Mouse (Mus musculus): Measurements from ENCODE around the gene Mr1. TPM values are rescaled to one million over a fixed set of nuclear protein-coding genes. Genes with fewer than 3 reads are reported as not detected.

Mr1 gene
- polyA plus RNA-seq, 1 experiment from 2014 or later: 0.62 TPM

GRCm38 (mm10) chr1:155158970-155159484 lies 12.4 kb upstream of the Mr1 start:
- Histone ChIP-seq H3K9me3 (replicated peaks) (no peaks in the 10 kb centered on the region), H3K4me3 (peak overlapping the region; percentile 93), H3K4me1 (peaks cover 39% of the 10 kb centered on the region), H3K4me2 (peak overlapping the region; percentile 96), H3K27ac (peak overlapping the region; percentile 64; the same call in 1 of the 2 replicates), H3K27me3 (replicated peaks) (no peaks in the 10 kb centered on the region), H3K36me3 (no peaks in the 10 kb centered on the region), H3K9ac (peak overlapping the region; percentile 88)
- ATAC-seq: no peak; the same call in 1 of the 2 replicates
- WGBS (ENCODE audit: insufficient replicate concordance): 3% methylated on average over 46 of the region's 46 CpGs

GRCm38 (mm10) chr1:155158141-155158969 lies 11.7 kb upstream of the Mr1 start, which contains the start of gene Stx6:
TSS of gene Stx6 (plus strand) at chr1:155158715.
- peak within 1 kb of the TSS; percentile 96 for H3K4me2 ChIP-seq
- 3% methylated on average over 48 of the region's 48 CpGs for WGBS (ENCODE audit: insufficient replicate concordance)
- peak; percentile 98 for ATAC-seq
- H3K9me3 ChIP-seq (replicated peaks): no peaks in the 10 kb centered on the region
- H3K36me3 ChIP-seq: no peaks in the 10 kb centered on the region
- H3K27me3 ChIP-seq (replicated peaks): no peaks in the 10 kb centered on the region
- peak within 1 kb of the TSS; percentile 64; the same call in 1 of the 2 replicates for H3K27ac ChIP-seq
- H3K4me3 ChIP-seq: peak within 1 kb of the TSS; percentile 93
- peaks cover 33% of the 10 kb centered on the region for H3K4me1 ChIP-seq
- H3K9ac ChIP-seq: peak within 1 kb of the TSS; percentile 88

GRCm38 (mm10) chr1:155153906-155154305 lies 7.3 kb upstream of the Mr1 start:
- H3K9me3 ChIP-seq (replicated peaks): no peaks in the 10 kb centered on the region
- no peaks in the 10 kb centered on the region for H3K36me3 ChIP-seq
- 59% methylated on average over 4 of the region's 4 CpGs for WGBS (ENCODE audit: insufficient replicate concordance)
- H3K27ac ChIP-seq: no peak overlapping the region
- no peaks in the 10 kb centered on the region for H3K27me3 ChIP-seq (replicated peaks)
- H3K4me2 ChIP-seq: no peak overlapping the region
- H3K9ac ChIP-seq: no peak overlapping the region
- H3K4me1 ChIP-seq: peaks cover 14% of the 10 kb centered on the region
- no peak for ATAC-seq
- no peak overlapping the region for H3K4me3 ChIP-seq

DNA sequence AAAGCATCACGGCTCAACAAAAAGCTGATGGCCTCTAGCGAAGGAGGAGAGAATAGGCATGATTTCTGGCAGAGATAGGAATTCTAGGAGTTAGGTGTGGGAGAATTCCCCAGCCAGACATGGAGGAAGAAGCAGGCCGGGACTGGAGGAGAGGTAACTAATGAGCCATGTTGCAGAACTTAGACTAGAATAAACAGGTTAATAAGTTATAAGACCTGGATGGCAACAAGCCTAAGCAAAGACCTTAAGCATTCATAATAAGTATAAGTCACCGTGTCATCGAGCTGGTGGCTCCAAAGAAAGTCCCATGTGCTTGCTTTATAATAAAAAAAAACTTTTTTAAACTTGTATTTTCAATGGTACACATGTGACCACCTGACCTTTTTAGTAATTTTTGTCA lies 4.2 kb upstream of the Mr1 start:
- H3K36me3 ChIP-seq: no peaks in the 10 kb centered on the region
- no peak overlapping the region for H3K4me3 ChIP-seq
- H3K9me3 ChIP-seq (replicated peaks): no peaks in the 10 kb centered on the region
- no peak for ATAC-seq
- H3K4me1 ChIP-seq: no peaks in the 10 kb centered on the region; the same call in 1 of the 2 replicates
- H3K4me2 ChIP-seq: no peak overlapping the region
- WGBS (ENCODE audit: insufficient replicate concordance): 75% methylated on average over 5 of the region's 5 CpGs
- no peak overlapping the region for H3K27ac ChIP-seq
- H3K9ac ChIP-seq: no peak overlapping the region
- no peaks in the 10 kb centered on the region for H3K27me3 ChIP-seq (replicated peaks)

- WGBS (ENCODE audit: insufficient replicate concordance): 74% methylated on average over 3 of the region's 3 CpGs
- Histone ChIP-seq H3K27ac (no peak overlapping the region), H3K36me3 (no peaks in the 10 kb centered on the region)
These were observed 2.8 kb upstream of the Mr1 start for GRCm38 (mm10) chr1:155149403-155149802.

DNA sequence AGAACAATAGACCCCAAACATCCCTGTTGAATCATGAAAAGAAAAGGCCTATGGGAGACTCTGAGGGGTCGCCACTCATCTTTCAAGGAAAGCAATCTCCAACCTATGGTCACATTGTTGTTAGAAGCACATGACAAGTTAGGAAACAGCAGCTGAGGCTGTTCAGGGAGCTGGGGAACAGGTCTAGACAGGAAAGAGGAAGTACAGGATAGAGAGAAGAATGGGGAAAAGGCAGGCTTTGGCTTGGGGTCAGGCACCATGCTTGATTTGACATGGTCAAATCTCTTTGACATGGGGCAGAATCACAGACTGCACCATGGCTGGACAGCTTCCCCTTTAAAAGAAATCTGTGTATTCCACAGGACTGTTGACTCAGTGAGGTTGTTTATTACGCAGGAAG lies 614 bp upstream of the Mr1 start:
- WGBS (ENCODE audit: insufficient replicate concordance): 63% methylated on average over 2 of the region's 2 CpGs
- Histone ChIP-seq H3K4me1 (no peaks in the 10 kb centered on the region; the same call in 1 of the 2 replicates), H3K27me3 (replicated peaks) (no peaks in the 10 kb centered on the region), H3K9me3 (replicated peaks) (no peaks in the 10 kb centered on the region), H3K4me2 (no peak overlapping the region), H3K9ac (no peak overlapping the region), H3K27ac (no peak overlapping the region), H3K4me3 (no peak overlapping the region), H3K36me3 (no peaks in the 10 kb centered on the region)
- ATAC-seq: no peak

More at GRCm38 (mm10) chr1:155149403-155149802, 2.8 kb upstream of the Mr1 start:
- H3K4me3 ChIP-seq: no peak overlapping the region
- no peak for ATAC-seq
- no peak overlapping the region for H3K9ac ChIP-seq
- no peaks in the 10 kb centered on the region for H3K9me3 ChIP-seq (replicated peaks)
- no peaks in the 10 kb centered on the region; the same call in 1 of the 2 replicates for H3K4me1 ChIP-seq
- H3K4me2 ChIP-seq: no peak overlapping the region
- H3K27me3 ChIP-seq (replicated peaks): no peaks in the 10 kb centered on the region

DNA sequence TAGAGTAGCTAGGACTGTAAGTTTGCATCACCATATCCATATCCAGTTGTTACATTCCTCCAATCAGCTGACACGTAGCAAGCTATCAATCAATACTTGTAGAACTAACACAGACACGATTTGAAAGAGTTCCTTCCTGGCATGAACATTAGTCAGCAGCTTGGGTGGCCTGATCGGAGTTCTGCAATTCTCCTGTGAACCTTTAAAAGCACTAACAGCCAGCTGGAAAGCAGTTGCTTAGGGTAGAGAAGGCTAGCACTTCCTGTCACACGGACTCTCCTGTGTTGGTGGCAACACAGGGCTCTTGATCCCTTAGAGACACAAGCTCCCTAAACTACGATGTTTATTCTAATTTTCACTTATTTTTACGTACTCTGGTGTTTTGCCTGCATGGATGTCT lies 994 bp downstream of the Mr1 start:
- no peaks in the 10 kb centered on the region; the same call in 1 of the 2 replicates for H3K4me1 ChIP-seq
- no peak overlapping the region for H3K9ac ChIP-seq
- no peaks in the 10 kb centered on the region for H3K36me3 ChIP-seq
- H3K27ac ChIP-seq: no peak overlapping the region
- no peaks in the 10 kb centered on the region for H3K9me3 ChIP-seq (replicated peaks)
- no peak overlapping the region for H3K4me3 ChIP-seq
- H3K4me2 ChIP-seq: no peak overlapping the region
- 30% methylated on average over 6 of the region's 6 CpGs for WGBS (ENCODE audit: insufficient replicate concordance)
- no peaks in the 10 kb centered on the region for H3K27me3 ChIP-seq (replicated peaks)
- ATAC-seq: no peak

GRCm38 (mm10) chr1:155140076-155140475 lies 6.5 kb downstream of the Mr1 start:
- H3K4me2 ChIP-seq: no peak overlapping the region
- no peak overlapping the region for H3K4me3 ChIP-seq
- no peaks in the 10 kb centered on the region for H3K9me3 ChIP-seq (replicated peaks)
- no peaks in the 10 kb centered on the region for H3K36me3 ChIP-seq
- peaks cover 9% of the 10 kb centered on the region for H3K27me3 ChIP-seq (replicated peaks)
- no peak overlapping the region for H3K9ac ChIP-seq
- no peak overlapping the region for H3K27ac ChIP-seq
- 48% methylated on average over 2 of the region's 2 CpGs for WGBS (ENCODE audit: insufficient replicate concordance)
- ATAC-seq: no peak
- H3K4me1 ChIP-seq: no peaks in the 10 kb centered on the region

DNA sequence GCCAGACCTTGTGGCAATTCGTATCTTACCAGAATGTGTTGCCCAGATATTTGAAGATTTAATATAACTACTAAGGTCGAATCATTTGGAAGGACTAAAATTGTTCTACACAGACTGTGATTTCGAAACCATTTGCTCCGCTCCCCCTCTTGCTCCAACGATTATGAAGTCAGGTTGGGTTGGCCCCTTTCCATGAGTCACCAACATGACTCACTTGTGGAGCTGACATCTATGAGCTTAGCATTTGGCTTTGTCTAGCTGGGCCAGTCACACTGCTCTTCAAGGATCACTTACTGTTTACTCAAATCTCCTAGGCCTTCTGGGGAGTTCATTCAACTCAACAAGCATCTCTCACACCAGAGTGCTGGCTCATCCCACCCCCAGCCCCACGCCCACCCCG lies 7.8 kb downstream of the Mr1 start:
- H3K27me3 ChIP-seq (replicated peaks): peaks cover 15% of the 10 kb centered on the region
- no peaks in the 10 kb centered on the region for H3K4me1 ChIP-seq
- 74% methylated on average over 7 of the region's 7 CpGs for WGBS (ENCODE audit: insufficient replicate concordance)
- no peak overlapping the region for H3K27ac ChIP-seq
- H3K9me3 ChIP-seq (replicated peaks): no peaks in the 10 kb centered on the region
- no peak overlapping the region for H3K4me3 ChIP-seq
- ATAC-seq: no peak
- H3K9ac ChIP-seq: no peak overlapping the region
- H3K4me2 ChIP-seq: no peak overlapping the region
- H3K36me3 ChIP-seq: no peaks in the 10 kb centered on the region

GRCm38 (mm10) chr1:155134866-155135265 lies 11.7 kb downstream of the Mr1 start:
- Histone ChIP-seq H3K36me3 (no peaks in the 10 kb centered on the region), H3K9ac (no peak overlapping the region), H3K4me1 (no peaks in the 10 kb centered on the region), H3K27me3 (replicated peaks) (peaks cover 15% of the 10 kb centered on the region), H3K27ac (no peak overlapping the region), H3K4me2 (no peak overlapping the region), H3K9me3 (replicated peaks) (no peaks in the 10 kb centered on the region), H3K4me3 (no peak overlapping the region)
- 35% methylated on average over 8 of the region's 8 CpGs for WGBS (ENCODE audit: insufficient replicate concordance)
- no peak for ATAC-seq

GRCm38 (mm10) chr1:155127429-155127934 lies 19.1 kb downstream of the Mr1 start:
- H3K27ac ChIP-seq: no peak overlapping the region
- no peak overlapping the region for H3K9ac ChIP-seq
- H3K4me3 ChIP-seq: no peak overlapping the region
- no peaks in the 10 kb centered on the region for H3K36me3 ChIP-seq
- no peak for ATAC-seq
- H3K27me3 ChIP-seq (replicated peaks): no peaks in the 10 kb centered on the region
- H3K9me3 ChIP-seq (replicated peaks): no peaks in the 10 kb centered on the region
- H3K4me2 ChIP-seq: no peak overlapping the region
- WGBS (ENCODE audit: insufficient replicate concordance): 72% methylated on average over 5 of the region's 5 CpGs
- no peaks in the 10 kb centered on the region for H3K4me1 ChIP-seq

DNA sequence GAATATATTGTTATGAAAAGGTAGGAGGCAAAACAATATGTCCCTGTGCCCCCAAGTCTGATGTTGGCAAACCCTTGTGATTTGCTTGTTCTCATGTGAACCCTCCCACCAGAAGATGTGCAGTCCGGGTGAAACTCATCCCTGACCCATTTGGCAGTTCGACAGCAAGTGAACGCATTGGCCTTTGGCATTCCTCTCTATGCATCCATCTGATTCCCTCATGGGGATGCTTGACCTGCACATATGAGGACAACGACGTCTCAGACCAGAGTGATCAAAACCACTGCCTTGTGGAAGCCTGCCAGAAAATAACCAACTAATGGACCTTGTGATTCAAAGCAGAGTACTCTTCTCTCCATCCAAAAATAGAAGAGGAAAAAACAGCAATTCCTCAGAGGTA lies 19.9 kb downstream of the Mr1 start:
- 74% methylated on average over 5 of the region's 5 CpGs for WGBS (ENCODE audit: insufficient replicate concordance)

More for the DNA sequence above, 19.9 kb downstream of the Mr1 start:
- Histone ChIP-seq H3K9me3 (replicated peaks) (no peaks in the 10 kb centered on the region), H3K4me2 (no peak overlapping the region), H3K27me3 (replicated peaks) (no peaks in the 10 kb centered on the region), H3K4me1 (no peaks in the 10 kb centered on the region), H3K9ac (no peak overlapping the region), H3K27ac (no peak overlapping the region), H3K4me3 (no peak overlapping the region), H3K36me3 (no peaks in the 10 kb centered on the region)
- no peak for ATAC-seq
